Mouse (Mus musculus): Measurements from ENCODE around the gene Rpl39.
A peak's percentile ranks its signal among the peaks of the same experiment; 100 is the strongest.
"Not testable (repeated sequence)": the region's sequence is repeated elsewhere in the genome, so short reads cannot be mapped to it uniquely, and the experiment has no call there.

Gene Rpl39

DNA sequence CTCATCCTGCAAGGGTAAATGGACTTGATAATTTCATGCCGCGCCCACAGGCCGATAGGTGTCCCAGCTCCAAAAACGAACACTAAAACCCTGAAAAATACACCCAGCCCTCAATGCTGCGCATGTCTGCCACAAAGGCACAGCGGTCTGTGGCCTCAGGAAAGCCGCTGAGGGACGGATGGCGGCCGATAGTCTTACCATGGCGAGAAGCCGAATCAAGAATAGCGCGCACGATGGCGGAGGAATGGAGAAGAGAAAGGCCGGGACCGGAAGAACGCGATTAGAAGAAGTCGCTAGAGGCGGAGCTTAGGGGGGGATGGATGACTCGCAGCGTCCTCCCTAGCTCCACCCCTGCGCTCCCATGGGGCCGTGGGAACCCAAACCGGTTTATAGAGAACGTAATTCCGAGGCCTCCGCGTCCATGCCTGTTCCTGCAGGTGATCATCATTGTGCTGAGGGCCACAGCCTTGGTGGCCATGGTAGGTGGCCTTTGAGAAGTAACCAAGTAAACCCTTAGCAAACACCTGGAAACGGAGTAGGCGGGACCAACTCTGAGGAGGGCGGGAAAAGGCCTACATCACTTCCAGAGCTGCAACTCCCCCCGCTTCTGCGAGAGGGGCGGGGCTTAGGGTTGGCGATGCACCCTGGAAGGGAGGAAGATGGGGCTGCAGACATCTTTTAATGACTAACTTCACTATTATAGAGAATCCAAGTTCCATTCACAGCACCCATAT, at the start of gene Rpl39:
Gene Rpl39, minus strand, starts transcription at position 476 of the 734 bp plus-strand sequence.
- peak; percentile 88 to 91 for DNase-seq (ENCODE audit: low spot score in 2 of 2)

GRCm38 (mm10) chrX:37126671-37127358, 41.6 kb upstream of the Rpl39 start, which contains the start of gene Nkap:
Gene Nkap (plus strand): TSS chrX:37126795.
- DNase-seq (ENCODE audit: low spot score in 2 of 2) = peak; percentile 56 to 59

DNA sequence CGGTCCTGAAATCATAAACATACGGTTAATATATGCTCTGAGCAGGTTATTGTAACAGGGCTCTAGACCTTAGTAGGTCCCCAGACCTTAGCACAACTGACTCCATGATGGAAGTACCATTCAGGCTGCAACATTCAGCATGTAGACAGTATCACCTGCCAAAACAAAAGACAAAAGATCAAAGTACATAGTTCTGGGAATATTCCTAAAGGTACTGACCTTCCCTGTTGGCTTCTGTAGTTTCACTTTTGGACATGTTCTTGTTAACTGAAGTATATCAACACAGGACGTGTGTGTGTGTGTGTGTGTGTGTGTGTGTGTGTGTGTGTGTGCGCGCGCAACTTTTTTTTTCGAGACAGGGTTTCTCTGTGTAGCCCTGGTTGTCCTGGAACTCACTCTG, 40.3 kb upstream of the Rpl39 start:
- no peak for DNase-seq (ENCODE audit: low spot score in 2 of 2)

DNA sequence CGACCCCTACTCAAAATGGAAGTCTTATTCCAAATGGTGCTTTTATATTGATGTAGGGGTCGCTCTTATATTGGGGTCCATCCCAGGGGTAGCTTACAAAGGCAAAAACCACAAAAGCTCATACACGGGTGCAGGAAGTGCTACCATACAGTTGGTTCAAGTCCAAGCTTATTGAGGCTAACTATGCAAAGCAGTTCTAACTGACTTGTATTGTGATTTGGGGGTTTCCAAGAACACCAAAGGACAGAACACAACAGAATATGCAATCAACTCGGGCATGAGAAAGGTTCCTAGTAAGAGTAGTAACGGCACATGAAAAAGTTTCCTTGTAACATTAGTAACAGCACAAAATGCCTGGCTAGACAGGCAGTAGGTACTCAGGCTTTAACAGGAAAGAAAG, 35.0 kb upstream of the Rpl39 start:
- DNase-seq (ENCODE audit: low spot score in 2 of 2) = peak in 1 of 2 experiments; percentile 25

DNA sequence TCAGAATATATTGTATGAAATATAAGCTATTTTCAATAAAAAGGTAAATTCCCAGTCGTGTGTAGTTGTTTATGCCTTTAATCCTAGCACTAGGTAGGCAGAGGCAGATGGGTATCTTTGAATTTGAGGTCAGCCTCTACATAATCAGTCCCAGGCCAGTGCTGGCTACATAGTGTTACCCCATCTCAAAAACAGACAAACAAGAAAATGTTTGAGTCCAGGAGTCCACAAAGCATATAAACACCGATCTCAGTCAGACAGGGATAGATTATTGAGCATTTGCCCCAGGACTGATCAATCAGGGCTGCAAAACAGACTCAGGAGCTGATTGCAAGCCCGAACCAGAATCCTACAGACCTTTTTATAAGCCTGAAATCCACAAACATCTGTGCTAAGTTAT, 34.4 kb upstream of the Rpl39 start:
- no peak for DNase-seq (ENCODE audit: low spot score in 2 of 2)

DNA sequence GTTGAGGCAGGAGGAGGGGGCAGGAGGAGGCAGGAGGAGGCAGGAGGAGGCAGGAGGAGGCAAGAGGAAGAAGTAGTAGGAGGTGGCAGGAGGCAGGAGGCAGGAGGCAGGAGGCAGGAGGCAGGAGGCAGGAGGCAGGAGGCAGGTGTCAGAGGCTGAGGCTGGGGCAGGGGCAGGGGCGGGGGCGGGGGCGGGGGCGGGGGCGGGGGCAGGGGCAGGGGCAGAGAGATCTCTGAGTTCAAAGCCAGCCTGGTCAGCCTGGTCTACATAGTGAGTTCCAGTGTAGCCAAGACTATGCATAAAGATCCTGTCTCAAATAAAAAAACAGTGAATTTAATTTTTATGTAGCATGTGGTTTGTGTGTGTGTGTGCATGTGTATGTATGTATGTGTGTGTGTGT, 31.9 kb upstream of the Rpl39 start:
- no peak for DNase-seq (ENCODE audit: low spot score in 2 of 2)

DNA sequence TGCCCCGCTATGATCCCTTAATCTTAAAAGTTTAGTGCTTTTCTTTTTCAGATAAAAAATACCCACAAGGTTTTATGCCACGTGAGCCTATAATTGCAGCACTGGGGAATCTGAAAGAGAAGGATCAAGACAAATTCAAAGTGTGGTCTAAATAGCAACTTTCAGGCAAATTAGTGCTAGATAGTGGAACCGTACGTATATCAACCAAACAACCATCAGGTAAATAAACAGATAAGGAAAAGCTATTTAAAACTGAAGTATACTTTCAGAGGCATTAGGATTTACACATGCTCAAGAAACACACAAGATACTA, 25.6 kb upstream of the Rpl39 start:
- no peak for DNase-seq (ENCODE audit: low spot score in 2 of 2)

- peak; percentile 95 to 96 for DNase-seq (ENCODE audit: low spot score in 2 of 2)
Measured at GRCm38 (mm10) chrX:37110193-37110880, 25.1 kb upstream of the Rpl39 start, which contains the start of gene Upf3b. Gene Upf3b (minus strand): TSS chrX:37110322.

DNA sequence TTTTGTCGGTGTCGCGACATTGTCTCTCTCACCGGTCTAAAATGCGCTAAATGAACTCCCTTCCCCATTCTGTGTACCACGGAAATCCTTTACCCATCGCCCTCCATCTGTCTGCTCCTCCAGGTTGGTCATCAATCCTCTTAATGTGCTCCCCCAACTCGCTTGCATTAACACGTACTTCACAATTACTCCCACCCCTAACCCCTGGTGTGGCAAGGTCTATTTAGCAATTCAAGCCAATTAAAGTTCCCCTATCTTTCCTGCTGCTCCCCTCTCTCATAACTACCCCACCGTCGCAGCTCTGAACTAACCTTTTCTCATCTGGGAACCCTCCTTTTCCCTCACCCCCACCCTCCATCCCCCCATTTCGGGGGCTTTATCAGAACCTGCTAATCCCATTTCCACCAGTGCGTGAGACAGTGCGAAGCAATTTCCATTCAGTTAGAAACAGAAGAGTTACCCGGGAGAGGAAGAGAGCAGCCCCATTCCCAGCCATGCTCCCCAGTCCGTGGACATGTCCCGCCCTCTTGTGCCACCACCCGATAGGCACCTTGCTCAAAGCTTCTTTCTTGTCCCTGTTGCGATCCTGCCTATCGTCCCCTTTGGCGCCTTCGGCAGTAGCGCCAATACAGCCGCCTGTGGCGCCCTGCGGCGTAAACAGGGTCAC, 24.5 kb upstream of the Rpl39 start:
- DNase-seq (ENCODE audit: low spot score in 2 of 2) = no peak

DNA sequence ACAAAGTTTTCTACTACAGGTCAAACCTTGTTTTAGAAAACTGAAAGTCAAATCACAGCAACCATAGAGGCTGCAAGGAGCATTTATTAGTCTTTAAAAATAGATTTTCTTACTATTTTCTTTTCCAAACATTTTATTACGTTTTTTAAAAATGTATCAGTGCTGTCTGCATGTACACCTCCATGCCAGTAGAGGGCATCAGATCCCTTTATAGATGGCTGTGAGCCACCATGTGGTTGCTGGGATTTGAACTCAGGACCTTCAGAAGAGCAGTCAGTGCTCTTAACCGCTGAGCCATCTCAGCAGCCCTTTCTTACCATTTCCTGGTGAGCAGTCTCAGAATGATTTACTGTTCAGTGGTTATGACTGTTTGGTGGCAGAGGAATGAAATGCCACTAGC, 18.6 kb upstream of the Rpl39 start:
- DNase-seq (ENCODE audit: low spot score in 2 of 2) = no peak

DNA sequence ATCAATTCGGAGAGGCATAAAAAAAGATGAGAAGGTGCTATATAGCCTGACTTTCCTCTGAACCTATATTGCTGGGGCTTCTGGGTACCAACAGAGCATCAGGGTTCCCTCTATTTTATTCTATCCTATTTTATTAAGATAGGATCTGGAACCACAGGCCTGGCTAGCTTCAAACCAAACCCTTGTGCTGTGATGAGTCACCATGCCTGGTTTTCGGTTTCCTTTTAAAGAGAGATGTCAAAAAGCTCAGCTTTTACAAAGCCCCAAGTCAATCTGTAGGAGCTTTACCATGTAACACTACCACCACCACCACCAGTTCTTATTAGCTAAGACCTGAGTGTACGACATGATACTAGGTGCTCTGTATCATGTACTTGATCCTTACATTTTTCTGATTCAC, 13.5 kb upstream of the Rpl39 start:
- no peak for DNase-seq (ENCODE audit: low spot score in 2 of 2)

GRCm38 (mm10) chrX:37095106-37095768, 10.0 kb upstream of the Rpl39 start:
- no peak for DNase-seq (ENCODE audit: low spot score in 2 of 2)

DNA sequence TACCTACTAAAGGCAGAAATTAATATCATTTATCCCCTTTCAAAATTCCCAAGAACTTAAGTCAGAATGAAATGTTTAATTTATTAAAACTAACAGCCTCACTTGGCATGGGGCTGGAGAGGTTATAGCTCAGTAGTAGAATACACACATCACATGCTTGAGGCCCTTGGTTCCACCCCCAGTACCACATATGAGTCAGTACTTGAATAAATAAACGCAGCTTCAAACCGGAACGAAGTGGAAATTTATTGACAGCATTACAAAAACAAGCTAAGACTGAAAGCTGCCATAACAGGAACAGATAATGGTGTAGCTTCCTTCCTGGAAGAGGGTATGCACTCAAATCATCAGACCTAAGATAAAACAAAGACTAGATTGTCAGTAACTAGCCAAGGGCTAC, 6.3 kb upstream of the Rpl39 start:
- no peak for DNase-seq (ENCODE audit: low spot score in 2 of 2)

DNA sequence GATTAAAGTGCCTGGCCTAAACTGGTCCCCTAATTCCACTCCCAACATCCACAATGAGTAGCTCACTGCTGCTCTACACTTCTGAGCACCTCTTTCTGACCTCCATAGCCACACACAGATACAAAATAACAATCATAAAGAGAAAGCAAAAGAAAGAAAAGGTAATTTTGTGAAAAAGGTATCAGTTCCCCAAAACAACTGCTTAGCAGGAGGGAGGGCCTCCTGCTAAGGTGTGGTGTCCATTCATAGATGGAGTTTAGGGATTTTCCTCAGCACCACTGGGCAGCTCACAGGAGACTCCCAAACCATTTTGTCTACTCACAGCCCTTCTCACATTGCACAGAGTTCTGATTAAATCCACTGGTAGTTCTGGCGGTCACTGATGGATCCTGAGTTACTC, 3.6 kb upstream of the Rpl39 start:
- DNase-seq (ENCODE audit: low spot score in 2 of 2) = no peak

DNA sequence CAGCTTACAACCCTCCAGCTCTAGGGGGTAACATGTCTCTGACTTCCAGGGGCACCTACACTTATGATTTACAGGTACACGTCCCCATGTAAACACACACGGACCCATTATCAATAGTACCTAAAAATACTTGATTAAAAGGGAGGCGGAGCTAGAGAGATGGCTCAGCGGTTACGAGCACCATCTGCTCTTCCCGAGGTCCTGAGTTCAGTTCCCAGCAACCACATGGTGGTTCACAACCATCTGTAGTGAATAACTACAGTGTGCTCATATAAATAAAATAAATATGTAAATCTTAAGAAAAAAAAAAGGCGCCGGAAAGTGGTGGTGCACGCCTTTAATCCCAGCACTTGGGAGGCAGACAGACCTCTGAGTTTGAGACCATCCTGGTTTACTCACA, 463 bp upstream of the Rpl39 start:
- DNase-seq (ENCODE audit: low spot score in 2 of 2) = no peak

DNA sequence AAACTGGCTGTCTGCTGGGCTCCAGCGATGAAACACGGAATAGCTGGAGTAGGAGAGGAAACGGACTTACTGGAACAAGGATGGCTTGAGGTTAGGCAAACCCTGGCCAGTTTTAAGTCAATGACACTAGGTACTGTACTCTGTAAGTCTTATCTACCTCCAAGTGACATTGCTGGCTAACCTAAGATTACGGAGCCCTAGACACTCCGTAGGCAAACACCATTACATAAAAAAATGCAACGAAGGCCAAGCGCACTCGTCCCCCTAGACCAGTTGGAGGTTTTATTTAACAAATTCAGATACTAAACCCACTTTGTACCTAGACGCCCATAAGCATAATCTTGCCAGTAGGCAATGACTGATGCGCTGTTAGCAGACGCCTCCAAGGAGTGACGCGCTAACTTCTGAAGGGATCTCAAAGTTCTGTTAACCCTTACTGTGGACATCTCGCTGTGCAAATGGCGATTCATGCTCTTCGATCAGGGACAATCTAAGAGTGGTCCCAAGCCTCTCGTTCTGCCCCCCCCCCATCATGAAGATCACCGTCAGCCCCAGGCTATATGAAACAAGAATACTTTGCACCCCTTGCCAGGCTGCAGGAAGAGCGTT, 780 bp downstream of the Rpl39 start:
- no peak for DNase-seq (ENCODE audit: low spot score in 2 of 2)

- no peak for DNase-seq (ENCODE audit: low spot score in 2 of 2)
Measured at GRCm38 (mm10) chrX:37081194-37081593, 4.0 kb downstream of the Rpl39 start.

DNA sequence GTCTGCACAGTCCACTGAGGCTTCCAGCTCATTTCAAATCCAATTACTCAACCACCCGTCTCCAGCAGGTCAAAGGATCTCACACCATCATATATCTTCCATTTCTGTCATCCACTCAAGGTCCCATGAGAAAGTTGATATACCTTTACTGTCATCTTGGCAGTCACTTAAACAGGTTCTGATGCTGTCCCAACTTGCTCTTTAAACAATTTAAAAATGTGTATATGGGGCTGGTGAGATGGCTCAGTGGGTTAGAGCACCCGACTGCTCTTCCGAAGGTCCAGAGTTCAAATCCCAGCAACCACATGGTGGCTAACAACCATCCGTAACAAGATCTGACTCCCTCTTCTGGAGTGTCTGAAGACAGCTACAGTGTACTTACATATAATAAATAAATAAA, 4.9 kb downstream of the Rpl39 start:
- DNase-seq (ENCODE audit: low spot score in 2 of 2) = not testable (repeated sequence)

DNA sequence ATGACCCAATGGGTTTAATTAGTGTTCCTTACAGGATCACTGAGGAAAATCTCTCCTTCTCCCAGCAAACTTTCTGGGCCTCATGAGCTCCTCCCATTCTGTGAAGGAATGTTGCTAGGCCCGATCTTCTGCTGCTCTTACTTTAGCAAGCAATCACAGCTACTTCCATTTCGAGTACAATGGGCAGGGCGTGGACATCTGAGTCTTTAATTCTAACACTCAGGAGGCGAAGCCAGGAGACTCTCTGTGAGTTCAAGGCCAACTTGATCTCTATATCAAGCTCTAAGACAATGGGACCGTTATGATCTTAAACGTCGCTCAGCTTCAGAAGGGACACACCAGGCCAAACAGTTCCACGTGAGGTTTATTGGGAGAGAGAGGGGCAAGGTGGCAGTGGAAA, 8.6 kb downstream of the Rpl39 start:
- DNase-seq (ENCODE audit: low spot score in 2 of 2) = no peak

DNA sequence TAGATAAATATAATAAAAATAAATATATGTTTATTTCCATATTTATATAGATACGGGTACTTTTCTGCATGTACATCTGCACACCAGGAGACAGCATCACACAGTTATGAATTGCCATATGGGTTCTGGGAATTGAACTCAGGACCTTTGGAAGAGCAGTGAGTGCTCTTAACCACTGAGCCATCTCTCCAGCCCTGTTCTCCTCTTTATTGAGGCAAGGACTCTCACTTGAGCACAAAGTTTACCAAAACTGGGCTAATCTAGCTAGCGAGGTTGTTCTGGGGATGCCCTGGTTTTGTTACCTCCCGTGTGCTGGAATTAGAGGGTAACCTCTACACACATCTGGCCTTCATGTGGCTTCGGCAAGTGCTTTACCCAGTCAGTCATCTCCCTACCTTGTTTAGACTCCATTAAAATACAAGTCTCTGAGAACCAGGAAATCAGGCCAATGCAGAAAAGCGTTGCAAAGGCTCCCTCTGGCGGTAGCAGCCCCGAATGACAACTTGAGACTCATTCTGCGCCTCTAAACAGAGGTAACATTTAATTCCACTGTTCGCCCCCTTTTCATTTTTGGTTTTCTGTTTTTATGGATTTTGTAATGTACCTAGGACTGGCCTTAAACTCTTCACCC, 10.8 kb downstream of the Rpl39 start:
- peak; percentile 15 to 40 for DNase-seq (ENCODE audit: low spot score in 2 of 2)

GRCm38 (mm10) chrX:37068766-37069165, 16.4 kb downstream of the Rpl39 start:
- no peak for DNase-seq (ENCODE audit: low spot score in 2 of 2)
